Mouse (Mus musculus) B cell, adult 2 months (primary cell): Measurements from ENCODE around the gene Dpysl5.
A peak's percentile ranks its signal among the peaks of the same experiment; 100 is the strongest.

ENCODE experiments used
- DNase-seq, 2 experiments: peaks; one replicate each; pipeline ENCODE4 v3.0.0; 2022

The Dpysl5 gene

GRCm38 (mm10) chr5:30765596-30766370 lies 54.4 kb downstream of the Dpysl5 start:
- no peak for DNase-seq

DNA sequence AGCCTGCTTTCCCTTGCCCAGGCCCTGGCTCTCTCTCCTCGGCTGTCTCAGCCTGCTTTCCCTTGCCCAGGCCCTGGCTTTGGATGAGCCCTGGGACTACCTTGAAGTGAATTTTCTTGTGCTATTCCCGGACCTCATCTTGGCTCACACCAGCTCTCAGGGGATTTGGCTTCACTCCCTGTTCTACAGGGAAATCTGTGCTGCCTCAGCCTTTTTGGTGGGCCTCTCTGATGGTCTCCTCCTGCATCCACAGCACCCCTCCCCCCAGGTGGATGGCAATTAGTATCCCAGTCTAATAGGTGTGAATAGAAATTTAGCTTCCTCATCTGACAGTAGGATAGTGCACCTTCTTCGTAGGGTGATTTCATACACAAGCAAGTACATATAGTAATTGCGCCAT lies 56.7 kb downstream of the Dpysl5 start:
- no peak for DNase-seq

- DNase-seq = no peak
These were observed 57.2 kb downstream of the Dpysl5 start for GRCm38 (mm10) chr5:30768598-30768997.

- DNase-seq = no peak
These were observed 57.7 kb downstream of the Dpysl5 start for GRCm38 (mm10) chr5:30769075-30769474.

DNA sequence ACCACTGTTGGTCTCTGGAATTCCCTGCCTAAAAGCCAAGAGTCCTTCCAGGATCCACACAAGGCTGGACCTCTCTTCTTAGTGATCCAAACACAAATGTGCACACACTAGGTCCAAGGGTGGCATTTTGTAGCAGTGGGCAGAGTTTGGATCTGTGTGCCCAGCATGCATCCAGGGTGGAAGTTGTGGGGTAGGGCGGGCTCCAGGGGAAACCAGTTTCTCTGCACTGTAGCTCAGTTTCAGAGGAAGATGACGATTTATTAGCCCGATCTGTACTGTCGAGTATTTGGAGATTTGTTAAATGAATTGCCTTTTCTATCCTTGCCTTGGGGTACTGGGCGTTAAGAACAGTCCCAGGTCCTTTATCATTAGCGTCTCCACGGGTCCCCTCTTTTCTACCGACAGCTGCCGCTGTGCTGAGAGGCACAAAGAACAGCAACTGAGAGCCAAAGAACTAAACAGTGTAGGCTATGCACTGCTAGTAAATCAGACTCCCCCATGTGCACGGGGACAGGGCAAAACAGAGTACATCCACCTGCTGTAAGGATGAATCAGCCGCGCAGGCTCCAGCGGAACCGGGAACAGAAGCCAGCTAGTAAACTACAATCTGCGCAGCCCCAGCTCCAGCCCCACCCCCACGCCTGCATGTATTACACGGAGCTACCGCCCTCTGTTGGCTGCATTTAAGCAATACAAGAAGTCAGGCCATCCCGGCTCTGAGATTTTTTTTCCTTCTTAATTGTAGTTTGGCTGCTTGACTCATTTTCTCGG lies 63.4 kb downstream of the Dpysl5 start:
- DNase-seq = peak; percentile 85 to 88

DNA sequence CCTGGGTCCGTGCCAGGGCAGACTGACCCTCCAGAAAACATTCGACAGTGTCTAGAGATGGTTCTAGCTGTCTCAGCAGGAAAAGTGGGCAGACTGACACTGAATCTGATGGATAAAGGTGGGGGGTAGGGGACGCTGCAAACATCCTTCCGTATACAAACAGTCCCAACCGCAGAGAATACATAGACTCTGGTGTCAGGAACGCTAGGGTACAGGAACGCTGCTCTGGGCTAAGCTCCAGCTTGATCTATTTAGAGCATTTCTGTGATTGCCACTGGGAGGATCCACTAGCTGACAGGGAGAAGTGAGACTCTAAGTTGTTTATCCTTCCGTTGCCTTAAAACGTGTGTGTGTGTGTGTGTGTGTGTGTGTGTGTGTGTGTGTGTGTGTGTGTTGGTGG lies 69.3 kb downstream of the Dpysl5 start:
- no peak for DNase-seq

DNA sequence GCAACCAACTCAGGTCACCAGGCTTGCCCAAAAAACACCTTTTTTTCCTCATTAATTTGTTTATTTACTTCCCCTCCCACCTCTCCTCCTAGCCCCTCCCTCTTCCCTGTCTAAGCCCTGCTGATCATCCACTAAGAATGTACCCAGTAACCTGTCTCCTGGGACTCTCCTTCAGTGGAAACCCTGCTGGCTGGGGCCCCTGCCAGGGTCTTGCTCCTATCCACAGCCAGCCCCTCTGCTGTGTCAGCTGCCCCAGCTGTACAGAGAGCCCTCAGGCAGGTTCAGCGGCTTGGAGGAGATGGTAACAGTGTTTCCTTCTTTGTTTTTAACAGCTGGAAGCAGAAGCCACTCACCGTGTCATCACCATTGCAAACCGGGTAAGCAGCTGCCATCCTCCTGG lies 69.8 kb downstream of the Dpysl5 start:
- DNase-seq = no peak

GRCm38 (mm10) chr5:30787381-30787780 lies 76.0 kb downstream of the Dpysl5 start:
- no peak for DNase-seq

DNA sequence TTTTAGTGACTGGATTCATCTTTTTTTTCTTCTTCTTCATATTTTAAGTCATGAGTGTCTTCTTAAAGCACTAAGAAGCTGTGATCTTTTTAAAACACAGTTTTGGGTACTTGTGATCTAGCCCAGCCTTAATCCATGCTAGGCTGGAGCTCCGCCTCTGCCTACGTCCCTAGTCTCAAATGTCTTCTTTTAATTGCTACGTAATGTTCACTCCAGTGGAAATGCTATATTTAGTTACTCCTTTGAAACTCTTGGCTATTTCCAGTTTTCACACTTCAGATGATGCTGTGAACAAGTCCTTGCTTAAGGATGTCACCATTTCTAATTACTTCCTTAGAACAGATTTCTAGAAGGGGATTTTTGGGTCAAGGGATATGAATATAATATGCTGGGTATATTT lies 78.7 kb downstream of the Dpysl5 start:
- no peak for DNase-seq

- peak; percentile 85 to 87 for DNase-seq
These were observed 84.8 kb downstream of the Dpysl5 start for GRCm38 (mm10) chr5:30796125-30796524.

- no peak for DNase-seq
These were observed 86.1 kb downstream of the Dpysl5 start for GRCm38 (mm10) chr5:30797482-30797881.

- DNase-seq = no peak
These were observed 86.6 kb downstream of the Dpysl5 start for GRCm38 (mm10) chr5:30797982-30798381.

- DNase-seq = no peak
These were observed 87.6 kb downstream of the Dpysl5 start for GRCm38 (mm10) chr5:30798965-30799364.

- DNase-seq = no peak
These were observed 91.5 kb downstream of the Dpysl5 start for GRCm38 (mm10) chr5:30802724-30803467.

GRCm38 (mm10) chr5:30806106-30806505 lies 94.7 kb downstream of the Dpysl5 start:
- DNase-seq = peak; percentile 89 to 90

DNA sequence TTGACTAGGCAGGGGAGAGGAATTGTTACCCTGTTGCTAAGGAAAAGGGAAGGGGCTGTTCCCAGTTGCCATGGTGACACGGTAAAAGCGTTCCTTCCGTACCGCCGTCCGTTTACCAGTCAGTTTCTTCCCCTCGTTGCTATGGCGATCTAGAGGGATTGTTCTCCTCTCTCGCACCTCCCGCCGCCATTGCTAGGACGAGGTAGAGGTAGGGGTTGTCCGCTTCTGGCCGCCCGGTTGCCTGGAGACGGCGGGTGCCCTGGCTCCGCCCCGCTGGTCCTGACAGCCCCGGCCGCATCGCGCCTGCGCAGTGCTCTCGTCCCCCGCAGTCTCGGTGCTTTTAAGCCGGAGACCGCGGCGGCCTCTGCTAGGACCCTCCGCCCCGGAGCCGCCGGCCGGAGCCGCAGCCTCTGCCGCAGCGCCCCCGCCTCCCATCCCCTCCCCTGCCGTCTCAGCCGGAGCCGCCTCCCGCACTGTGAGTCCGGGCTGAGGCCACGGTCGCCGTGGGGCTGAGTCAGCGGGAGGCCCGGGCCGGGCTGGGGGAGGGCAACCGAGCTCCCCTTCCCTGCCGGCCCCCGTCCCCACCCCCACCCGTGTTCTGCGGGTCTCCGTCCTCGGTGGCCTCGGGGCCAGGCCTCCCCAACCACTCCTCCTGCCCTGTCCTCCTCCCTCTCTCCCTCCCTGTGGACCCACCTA lies 103.2 kb downstream of the Dpysl5 start, which contains the start of gene Mapre3:
Gene Mapre3, plus strand, starts transcription at position 218 of the 696 bp plus-strand sequence.
- DNase-seq = peak; percentile 91

GRCm38 (mm10) chr5:30815120-30815465 lies 103.7 kb downstream of the Dpysl5 start:
- DNase-seq = no peak

- DNase-seq = no peak
These were observed 105.0 kb downstream of the Dpysl5 start for GRCm38 (mm10) chr5:30816261-30816791.

DNA sequence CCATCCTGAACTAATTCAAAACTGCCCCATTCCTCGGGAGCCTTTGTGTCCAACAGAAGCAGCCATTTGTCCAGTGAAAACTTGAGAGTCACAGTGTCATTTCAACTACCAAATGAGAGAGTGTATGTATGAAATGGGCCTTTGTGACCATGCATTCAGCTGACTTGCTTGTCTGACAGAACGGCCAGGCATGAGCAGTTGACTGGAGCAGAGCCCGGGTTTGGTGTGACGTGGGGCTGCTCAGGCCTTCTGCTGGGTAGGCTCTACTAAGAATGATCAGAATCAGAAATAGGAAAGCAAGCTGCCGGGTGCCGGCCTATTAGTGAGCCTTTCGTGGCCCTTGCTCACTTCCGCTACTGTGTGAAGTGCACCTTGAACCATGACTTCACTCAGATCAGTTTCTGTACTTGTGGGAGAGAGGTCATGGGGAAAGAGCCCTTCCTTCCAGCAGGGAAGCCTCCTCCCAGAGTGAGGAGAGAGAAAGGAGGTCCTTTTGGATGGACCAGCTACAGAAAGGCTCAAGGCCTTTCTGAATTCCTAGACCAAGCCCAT lies 107.5 kb downstream of the Dpysl5 start:
- no peak for DNase-seq

DNA sequence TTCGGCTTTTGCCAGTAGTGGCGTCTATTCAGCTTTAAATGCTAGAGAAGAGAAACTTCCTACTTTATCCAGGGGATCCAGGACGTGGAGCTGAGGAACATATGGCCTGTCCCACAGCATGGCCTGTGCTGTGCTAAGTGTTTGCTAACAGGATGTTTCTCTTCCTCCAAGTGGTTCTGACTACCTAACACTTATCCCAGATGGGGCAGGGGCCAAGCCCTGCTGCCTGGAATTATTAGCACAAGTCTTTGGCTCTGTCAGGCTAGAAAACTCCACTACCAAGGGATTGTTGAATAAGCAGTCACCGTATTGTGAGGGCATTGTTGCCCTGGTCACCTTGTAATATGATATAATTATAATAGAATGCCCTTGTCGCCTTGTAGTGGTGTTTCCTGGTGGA lies 111.3 kb downstream of the Dpysl5 start:
- DNase-seq = no peak

- no peak for DNase-seq
These were observed 111.7 kb downstream of the Dpysl5 start for GRCm38 (mm10) chr5:30823091-30823490.
